In the genomic region with DNA sequence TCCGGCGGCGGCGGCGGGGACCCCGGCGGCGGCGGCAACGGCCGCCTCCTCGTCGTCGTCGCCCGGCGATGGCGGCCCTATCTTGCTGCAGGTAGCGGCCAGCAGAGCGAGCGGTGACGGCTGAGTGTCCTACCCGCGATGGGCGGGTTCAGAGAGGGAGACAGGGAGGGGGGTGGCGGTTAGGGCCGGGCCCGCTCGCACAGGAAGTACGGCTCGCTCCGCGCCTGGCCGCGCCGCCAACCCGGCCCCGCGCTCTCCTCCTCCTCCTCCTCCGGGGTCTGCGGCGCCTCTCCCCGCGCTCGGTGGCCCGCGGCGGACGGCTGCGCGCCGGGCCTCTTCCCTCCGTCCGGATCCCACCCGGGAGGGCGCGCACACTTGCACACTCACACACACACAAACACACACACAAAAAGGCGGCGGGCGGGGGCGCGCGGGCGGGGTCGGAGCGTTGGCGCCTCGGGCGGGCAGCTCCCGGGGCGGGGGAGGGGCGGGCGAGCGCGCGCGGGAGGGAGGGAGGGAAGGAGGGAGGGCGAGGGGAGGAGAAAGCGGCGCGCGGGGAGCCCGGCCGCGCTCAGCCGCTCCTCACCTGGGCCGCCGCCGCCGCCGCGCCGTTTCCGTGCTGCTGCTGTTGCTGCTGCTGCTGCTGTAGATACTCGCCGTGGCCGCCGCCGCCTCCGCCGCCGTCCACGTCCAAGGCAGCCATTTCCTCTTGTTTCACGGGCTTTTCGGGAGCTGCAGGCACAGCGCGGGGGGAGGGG, we compare ENCODE assay signal across 8 mouse cellular contexts. TPM values are rescaled to one million over a fixed set of nuclear protein-coding genes. Genes with fewer than 3 reads are reported as not detected.
DNase-seq lines count a peak whose midpoint lies in the region; ATAC-seq and TF ChIP-seq lines count a peak whose summit lies in the region.

No protein-coding gene starts in this region.

- peaks cover 31% of the 10 kb centered on the region for H3K4me1 ChIP-seq in forebrain, embryonic 10.5 days
- peaks cover 21% of the 10 kb centered on the region for H3K4me1 ChIP-seq in heart, embryonic 15.5 days (replicated peaks)
- H3K4me1 ChIP-seq in liver, embryonic 14.5 days (replicated peaks; ENCODE audit: control insufficient read depth in 2 of 2, insufficient read depth in 2 of 2, low read length in 1 of 2) = peaks cover 16 to 17% of the 10 kb centered on the region in 2 experiments
- H3K4me1 ChIP-seq in neural tube, embryonic 11.5 days (ENCODE audit: control insufficient read depth, insufficient read depth, low read length) = peaks cover 22% of the 10 kb centered on the region
- peaks cover 15% of the 10 kb centered on the region for H3K4me1 ChIP-seq in stomach, embryonic 16.5 days (ENCODE audit: control insufficient read depth, insufficient read depth, low read length)

- H3K36me3 ChIP-seq in forebrain, embryonic 10.5 days (replicated peaks) = peaks cover 15% of the 10 kb centered on the region
- 0 out of 2 replicates have a peak, but pooled peaks cover 3% of the 10 kb centered on the region for H3K36me3 ChIP-seq in heart, embryonic 15.5 days
- peaks cover 10% of the 10 kb centered on the region for H3K36me3 ChIP-seq in liver, embryonic 14.5 days (replicated peaks; ENCODE audit: control insufficient read depth, insufficient read depth, low read depth)
- H3K36me3 ChIP-seq in neural tube, embryonic 11.5 days (ENCODE audit: control insufficient read depth, insufficient read depth, low read length) = no peaks in the 10 kb centered on the region
- no peaks in the 10 kb centered on the region for H3K36me3 ChIP-seq in stomach, embryonic 16.5 days (ENCODE audit: control insufficient read depth, insufficient read depth, low read length)

- no peak for TF ChIP-seq CTCF in liver, embryonic 14.5 days (IDR thresholded peaks at IDR 0.05; ENCODE audit: low read depth)

- H3K4me3 ChIP-seq in forebrain, embryonic 10.5 days = peak overlapping the region; percentile 71
- peak overlapping the region; percentile 100 for H3K4me3 ChIP-seq in heart, embryonic 15.5 days
- H3K4me3 ChIP-seq in liver, embryonic 14.5 days (ENCODE audit: insufficient read depth in 1 of 2, low read depth in 2 of 2, low read length in 2 of 2) = peak overlapping the region; percentile 91 to 92
- peak overlapping the region; percentile 96 for H3K4me3 ChIP-seq in neural tube, embryonic 11.5 days (ENCODE audit: low read depth, low read length)
- H3K4me3 ChIP-seq in stomach, embryonic 16.5 days (replicated peaks; ENCODE audit: low read length) = peak overlapping the region; percentile 98

- no peaks in the 10 kb centered on the region for H3K27me3 ChIP-seq in forebrain, embryonic 10.5 days (ENCODE audit: poor library complexity, severe bottlenecking)
- H3K27me3 ChIP-seq in heart, embryonic 15.5 days = no peaks in the 10 kb centered on the region
- no peaks in the 10 kb centered on the region for H3K27me3 ChIP-seq in liver, embryonic 14.5 days (ENCODE audit: control insufficient read depth, insufficient read depth, low read length)
- H3K27me3 ChIP-seq in neural tube, embryonic 11.5 days (ENCODE audit: control insufficient read depth, insufficient read depth, low read length) = no peaks in the 10 kb centered on the region
- no peaks in the 10 kb centered on the region for H3K27me3 ChIP-seq in stomach, embryonic 16.5 days (ENCODE audit: control insufficient read depth, insufficient read depth, low read length)

- no peak for TF ChIP-seq EP300 in liver, embryonic 14.5 days (IDR thresholded peaks at IDR 0.05; ENCODE audit: low read depth)

- peak overlapping the region; percentile 62 for H3K4me2 ChIP-seq in heart, embryonic 15.5 days
- H3K4me2 ChIP-seq in liver, embryonic 14.5 days (ENCODE audit: low read depth) = peak overlapping the region; percentile 81
- H3K4me2 ChIP-seq in neural tube, embryonic 11.5 days (ENCODE audit: low read depth) = peak overlapping the region; percentile 64
- peak overlapping the region; percentile 80 for H3K4me2 ChIP-seq in stomach, embryonic 16.5 days (ENCODE audit: low read depth, low read length)

- ATAC-seq in heart, embryonic 15.5 days (replicated peaks; ENCODE audit: insufficient number of reproducible peaks, insufficient read depth, low FRiP score, low read depth) = peak; percentile 80
- ATAC-seq in liver, embryonic 14.5 days (ENCODE audit: insufficient read depth) = peak; percentile 79
- peak; percentile 73 for ATAC-seq in neural tube, embryonic 11.5 days (ENCODE audit: insufficient read depth, low FRiP score, low TSS enrichment)
- peak; percentile 88 for ATAC-seq in stomach, embryonic 16.5 days (ENCODE audit: insufficient read depth, low FRiP score)

- H3K9me3 ChIP-seq in forebrain, embryonic 10.5 days = no peaks in the 10 kb centered on the region
- H3K9me3 ChIP-seq in heart, embryonic 15.5 days (replicated peaks) = no peaks in the 10 kb centered on the region
- H3K9me3 ChIP-seq in liver, embryonic 14.5 days (ENCODE audit: control insufficient read depth, low read length) = no peaks in the 10 kb centered on the region
- no peaks in the 10 kb centered on the region for H3K9me3 ChIP-seq in neural tube, embryonic 11.5 days (ENCODE audit: control insufficient read depth, low read length)
- H3K9me3 ChIP-seq in stomach, embryonic 16.5 days (replicated peaks; ENCODE audit: control insufficient read depth, low read length) = no peaks in the 10 kb centered on the region

- peak; percentile 84 to 87 for DNase-seq in CD8-positive naive resting alpha-beta T cell, adult 2 months (ENCODE audit: low read depth in 2 of 2, low spot score in 2 of 2)
- DNase-seq in c-Kit-negative CD71-positive TER-119-positive erythroid progenitor cells, embryonic 14.5 days (ENCODE audit: low read depth, low spot score) = peak; percentile 78
- peak; percentile 89 for DNase-seq in forebrain, embryonic 10.5 days (ENCODE audit: extremely low spot score, low spot score)
- DNase-seq in kidney, postnatal 25 days = peak; percentile 91 to 96
- peak; percentile 74 to 77 (median 77) for DNase-seq in liver, embryonic 14.5 days (ENCODE audit: low read depth in 3 of 3, low spot score in 3 of 3)
- DNase-seq in neural tube, embryonic 11.5 days (ENCODE audit: low spot score) = peak; percentile 90

- peak overlapping the region; percentile 99 for H3K27ac ChIP-seq in forebrain, embryonic 10.5 days
- H3K27ac ChIP-seq in heart, embryonic 15.5 days = peak overlapping the region; percentile 100
- peak overlapping the region; percentile 93 for H3K27ac ChIP-seq in liver, embryonic 14.5 days
- peak overlapping the region; percentile 100 for H3K27ac ChIP-seq in neural tube, embryonic 11.5 days (ENCODE audit: low read depth, low read length)
- peak overlapping the region; percentile 100 for H3K27ac ChIP-seq in stomach, embryonic 16.5 days (ENCODE audit: low read length)

- WGBS in forebrain, embryonic 10.5 days = under 1% methylated on average over 81 of the region's 107 CpGs
- WGBS in heart, embryonic 15.5 days = under 1% methylated on average over 51 of the region's 107 CpGs
- under 1% methylated on average over 82 of the region's 107 CpGs for WGBS in liver, embryonic 14.5 days (ENCODE audit: insufficient replicate concordance)
- WGBS in neural tube, embryonic 11.5 days = 2% methylated on average over 24 of the region's 107 CpGs
- WGBS in stomach, embryonic 16.5 days = under 1% methylated on average over 71 of the region's 107 CpGs

- H3K9ac ChIP-seq in heart, embryonic 15.5 days = peak overlapping the region; percentile 99
- peak overlapping the region; percentile 99 for H3K9ac ChIP-seq in liver, embryonic 14.5 days (replicated peaks)
- H3K9ac ChIP-seq in neural tube, embryonic 11.5 days (ENCODE audit: low read length) = peak overlapping the region; percentile 99
- H3K9ac ChIP-seq in stomach, embryonic 16.5 days (ENCODE audit: low read length) = peak overlapping the region; percentile 100

RNA-seq across cellular contexts. Expression of a gene that starts 1.2 kb away (rescaled TPM):
- polyA plus RNA-seq in forebrain, embryonic 10.5 days (2016; fragmentation: Nextera tagmentation; extraction: Ambion mirVana) = 46.4 and 47.5 TPM in 2 replicates
- polyA plus RNA-seq in heart, embryonic 15.5 days (2015; fragmentation: Nextera tagmentation; extraction: Ambion mirVana) = 31.3 and 35.5 TPM in 2 replicates
- polyA plus RNA-seq in liver, embryonic 14.5 days (2012; rRNA removed) = 13.1 and 19.0 TPM in 2 replicates
- polyA plus RNA-seq in liver, embryonic 14.5 days (2014; fragmentation: Nextera tagmentation; extraction: Ambion mirVana) = 35.0 and 36.2 TPM in 2 replicates
- polyA plus RNA-seq in neural tube, embryonic 11.5 days (2014; fragmentation: Nextera tagmentation; extraction: Ambion mirVana) = 65.8 and 67.3 TPM in 2 replicates
- polyA plus RNA-seq in stomach, embryonic 16.5 days (2015; fragmentation: Nextera tagmentation; extraction: Ambion mirVana) = 48.6 and 50.8 TPM in 2 replicates

RNA-seq across cellular contexts. Expression of a gene that starts 7.4 kb away (rescaled TPM):
- polyA plus RNA-seq in forebrain, embryonic 10.5 days (2016; fragmentation: Nextera tagmentation; extraction: Ambion mirVana) = not detected in 2 replicates
- polyA plus RNA-seq in heart, embryonic 15.5 days (2015; fragmentation: Nextera tagmentation; extraction: Ambion mirVana) = not detected in 2 replicates
- polyA plus RNA-seq in liver, embryonic 14.5 days (2012; rRNA removed) = not detected in 2 replicates
- not detected in 2 replicates for polyA plus RNA-seq in liver, embryonic 14.5 days (2014; fragmentation: Nextera tagmentation; extraction: Ambion mirVana)
- polyA plus RNA-seq in neural tube, embryonic 11.5 days (2014; fragmentation: Nextera tagmentation; extraction: Ambion mirVana) = not detected in 2 replicates
- polyA plus RNA-seq in stomach, embryonic 16.5 days (2015; fragmentation: Nextera tagmentation; extraction: Ambion mirVana) = not detected in 2 replicates

Comparison
In these comparisons a context has a peak if more than half of its experiments do, and no peak if none do; other contexts are left out.
1. Peak in every context shown above with its lines: DNase-seq, ATAC-seq, H3K4me3 ChIP-seq and H3K27ac ChIP-seq.